Mouse (Mus musculus) cerebellum, adult 2 months (tissue): ENCODE measurements at regions not wholly inside any gene's neighbourhood (a gene's known extent, or its start where the extent isn't known, plus 50 kb on each side); places are given as distances from the start of the nearest gene placed in this dataset.

ENCODE experiments used
- CTCF ChIP-seq: fragments of 200-500 bp; IDR thresholded peaks from 2 replicates; pipeline ENCODE4 v1.5.1; 2011; ENCODE audit warnings: low read depth, mild to moderate bottlenecking, control low read depth, low read length, moderate library complexity, borderline replicate concordance; ENCODE audit not compliant: insufficient read depth
- POLR2A ChIP-seq: fragments of 200-500 bp; IDR thresholded peaks from 2 replicates; pipeline ENCODE4 v1.6.1; 2011; ENCODE audit warnings: low read length, control low read depth, borderline replicate concordance; ENCODE audit not compliant: insufficient read depth

DNA sequence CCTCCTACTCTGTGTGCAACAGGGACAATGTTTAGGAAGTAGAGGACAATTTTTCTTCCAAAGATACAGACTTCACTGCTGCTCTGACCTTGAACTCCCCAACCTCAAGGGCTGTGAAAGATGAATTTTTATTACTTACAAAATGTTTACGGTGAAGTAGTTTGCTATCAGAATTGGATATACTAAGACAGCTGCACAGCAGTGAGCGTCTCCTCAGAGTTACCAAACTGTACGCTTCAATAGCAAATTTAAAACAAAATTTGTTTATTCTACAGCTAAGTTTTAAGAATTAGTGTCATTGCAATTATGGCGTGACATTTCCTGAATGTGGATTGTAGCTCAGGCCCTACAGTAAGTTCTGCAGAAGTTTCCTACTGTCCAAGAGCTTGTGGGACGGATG is 270.3 kb upstream of the Nr4a3 start:
- TF ChIP-seq POLR2A: no peak
- no peak for TF ChIP-seq CTCF
